12 mouse cellular contexts compared by ENCODE assay signal in the genomic region with DNA sequence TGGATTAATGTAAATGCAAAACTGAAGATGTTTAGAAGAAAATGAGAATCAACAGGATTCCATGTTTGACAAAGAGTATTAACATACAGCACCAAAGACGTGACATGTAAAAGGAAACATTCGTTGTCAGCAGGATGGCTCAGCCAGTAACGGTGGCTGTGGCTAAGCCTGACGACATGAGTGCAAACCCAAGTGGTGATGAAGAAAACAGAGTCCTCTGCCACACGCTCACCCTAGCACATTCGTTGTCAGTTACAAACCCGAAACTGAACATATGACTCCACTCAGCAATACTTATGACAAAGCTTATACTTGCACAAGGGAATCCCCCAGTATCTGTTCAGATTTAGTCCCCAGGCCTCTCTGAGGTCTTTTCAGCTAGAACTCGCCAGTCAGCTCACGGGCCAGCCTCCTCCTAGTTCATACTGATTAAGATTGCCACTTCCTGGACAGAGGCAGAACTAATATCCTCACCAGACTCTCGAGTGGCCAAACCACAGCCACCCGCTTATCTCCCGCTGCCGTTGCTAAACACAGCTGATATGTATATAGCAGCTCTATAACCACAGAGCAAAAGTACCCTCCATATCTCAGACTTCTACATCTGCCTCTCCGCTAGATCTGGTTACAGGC.
DNase-seq lines count a peak whose midpoint lies in the region; ATAC-seq lines count a peak whose summit lies in the region.
"Had no signal": no experiment of that assay in that cellular context is flagged by ENCODE, and none has a peak within 500 bp of the region (broad histone marks: within the 10 kb centered on the region; RNA-seq: fewer than 3 reads in every experiment).

No protein-coding gene starts in this region.

- no peak for DNase-seq in heart, postnatal 4 days
- peak; percentile 55 for DNase-seq in MN1 (ENCODE audit: low spot score)
- no peak for DNase-seq in urinary bladder, postnatal 36 days (ENCODE audit: low spot score in 2 of 2)
- DNase-seq in layer of hippocampus, postnatal 10 days (ENCODE audit: low spot score in 2 of 2), result no peak
- DNase-seq in thymus, postnatal 36 days, result no peak
- DNase-seq: cerebellum, postnatal 25 days; gastrocnemius, postnatal 14 days; kidney, adult 8-10 months had no signal

- H3K9me3 ChIP-seq in heart, embryonic 13.5 days, result no peaks in the 10 kb centered on the region

- peaks cover 50% of the 10 kb centered on the region for H3K4me1 ChIP-seq in heart, embryonic 13.5 days

- H3K4me2 ChIP-seq in heart, embryonic 13.5 days, result peak overlapping the region; percentile 54

- H3K9ac ChIP-seq in heart, embryonic 13.5 days, result peak overlapping the region; percentile 28; the same call in 1 of the 2 replicates

- no peaks in the 10 kb centered on the region for H3K27me3 ChIP-seq in heart, embryonic 13.5 days (replicated peaks)

- 18% methylated on average over 14 of the region's 14 CpGs for WGBS in heart, embryonic 13.5 days

- H3K36me3 ChIP-seq in heart, embryonic 13.5 days, result no peaks in the 10 kb centered on the region

- H3K4me3 ChIP-seq in heart, embryonic 13.5 days, result no peak overlapping the region

- H3K27ac ChIP-seq in heart, embryonic 13.5 days (replicated peaks), result peak overlapping the region; percentile 34

- no peak for ATAC-seq in heart, embryonic 13.5 days (ENCODE audit: extremely low read depth, insufficient number of reproducible peaks, low FRiP score, low TSS enrichment)
- ATAC-seq in inflammation-experienced regulatory T-cells, adult 6 months, result peak; percentile 32
- ATAC-seq in monocyte, adult 5-6 weeks (replicated peaks; ENCODE audit: insufficient number of reproducible peaks, low FRiP score, low TSS enrichment, poor library complexity, severe bottlenecking), result peak; percentile 56
- ATAC-seq: midbrain, embryonic 16.5 days had no signal
